Mouse (Mus musculus) brain, embryonic 14.5 days (tissue): ENCODE results near the gene Scamp5.

ENCODE experiments used
- CTCF ChIP-seq: fragments of 200-500 bp; IDR thresholded peaks from 2 replicates; pipeline ENCODE4 v1.5.1; 2012; ENCODE audit warnings: inconsistent platforms, mild to moderate bottlenecking, moderate library complexity, borderline replicate concordance; ENCODE audit not compliant: insufficient read depth, insufficient read length; ENCODE audit errors: extremely low read depth
- POLR2A ChIP-seq: fragments of 200-500 bp; IDR thresholded peaks from 2 replicates; pipeline ENCODE4 v1.6.1; 2012; ENCODE audit warnings: mild to moderate bottlenecking, inconsistent platforms, borderline replicate concordance; ENCODE audit not compliant: poor library complexity, insufficient read depth, insufficient read length, severe bottlenecking; ENCODE audit errors: extremely low read depth

DNA sequence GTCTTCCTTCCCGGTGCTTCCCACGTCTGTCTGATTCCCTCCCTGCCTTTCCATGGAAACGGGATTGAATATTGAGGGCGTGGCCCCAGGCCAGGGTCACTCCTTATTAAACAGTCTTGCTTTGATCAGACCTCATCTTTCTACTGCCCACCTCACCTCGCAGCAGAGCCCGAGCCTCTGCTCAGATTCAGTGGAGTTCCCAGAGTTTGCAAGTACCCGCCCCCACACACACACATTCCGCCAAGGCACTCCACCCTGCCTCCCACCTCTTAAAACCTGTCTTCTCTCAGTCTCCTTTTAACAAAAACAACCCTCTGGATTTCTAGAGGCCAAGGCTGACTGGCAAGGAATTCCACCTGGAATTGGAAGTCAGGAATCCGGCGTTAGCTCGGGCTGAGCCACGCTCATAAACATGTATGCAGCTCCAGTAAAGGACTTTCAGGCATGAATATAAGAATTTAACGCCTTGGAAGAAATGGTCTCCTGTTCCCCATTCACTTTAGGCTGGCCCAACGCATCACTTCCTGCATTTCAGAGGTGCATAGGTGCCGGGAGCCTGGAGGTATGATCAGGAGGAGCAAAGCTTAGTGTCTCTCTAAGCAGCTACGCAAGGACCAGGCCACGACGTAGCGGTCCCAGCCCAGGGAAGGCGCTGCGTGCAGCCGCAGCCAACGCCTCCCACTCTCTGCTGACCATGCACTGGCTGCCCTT, 35.2 kb upstream of the Scamp5 start:
- TF ChIP-seq CTCF: no peak
- TF ChIP-seq POLR2A: no peak
